Mouse (Mus musculus): ENCODE results near the gene Zfp503.

Zfp503 gene

GRCm38 (mm10) chr14:21989291-21989913, at the start of gene Zfp503:
Gene Zfp503 (minus strand): TSS chr14:21989601.
- DNase-seq (ENCODE audit: low spot score): peak; percentile 73

- DNase-seq (ENCODE audit: low spot score): no peak
These were observed 48.2 kb upstream of the Zfp503 start for GRCm38 (mm10) chr14:22037498-22038131.

- DNase-seq (ENCODE audit: low spot score): no peak
These were observed 47.5 kb upstream of the Zfp503 start for GRCm38 (mm10) chr14:22036802-22037497.

- DNase-seq (ENCODE audit: low spot score): no peak
These were observed 46.9 kb upstream of the Zfp503 start for GRCm38 (mm10) chr14:22036338-22036737.

GRCm38 (mm10) chr14:22035900-22036299, 46.5 kb upstream of the Zfp503 start:
- no peak for DNase-seq (ENCODE audit: low spot score)

- DNase-seq (ENCODE audit: low spot score): no peak
These were observed 34.1 kb upstream of the Zfp503 start for GRCm38 (mm10) chr14:22023533-22023932.

GRCm38 (mm10) chr14:22020885-22021284, 31.5 kb upstream of the Zfp503 start:
- no peak for DNase-seq (ENCODE audit: low spot score)

- no peak for DNase-seq (ENCODE audit: low spot score)
These were observed 30.8 kb upstream of the Zfp503 start for GRCm38 (mm10) chr14:22019949-22020845.

GRCm38 (mm10) chr14:22019252-22019948, 30.0 kb upstream of the Zfp503 start, which contains the start of gene Lrmda:
Gene Lrmda (plus strand): TSS chr14:22019712.
- peak; percentile 52 for DNase-seq (ENCODE audit: low spot score)

GRCm38 (mm10) chr14:22017011-22017410, 27.6 kb upstream of the Zfp503 start:
- no peak for DNase-seq (ENCODE audit: low spot score)

- DNase-seq (ENCODE audit: low spot score): no peak
These were observed 25.4 kb upstream of the Zfp503 start for GRCm38 (mm10) chr14:22014781-22015180.

GRCm38 (mm10) chr14:22014315-22014714, 24.9 kb upstream of the Zfp503 start:
- no peak for DNase-seq (ENCODE audit: low spot score)

GRCm38 (mm10) chr14:22007006-22007405, 17.6 kb upstream of the Zfp503 start:
- no peak for DNase-seq (ENCODE audit: low spot score)

- DNase-seq (ENCODE audit: low spot score): no peak
These were observed 15.5 kb upstream of the Zfp503 start for GRCm38 (mm10) chr14:22004943-22005342.

GRCm38 (mm10) chr14:22003631-22004030, 14.2 kb upstream of the Zfp503 start:
- no peak for DNase-seq (ENCODE audit: low spot score)

GRCm38 (mm10) chr14:22003231-22003630, 13.8 kb upstream of the Zfp503 start:
- no peak for DNase-seq (ENCODE audit: low spot score)

- DNase-seq (ENCODE audit: low spot score): no peak
These were observed 10.2 kb upstream of the Zfp503 start for GRCm38 (mm10) chr14:21999588-21999987.

- DNase-seq (ENCODE audit: low spot score): peak; percentile 58
These were observed 5.8 kb upstream of the Zfp503 start for GRCm38 (mm10) chr14:21995031-21995754.

GRCm38 (mm10) chr14:21994061-21994990, 4.9 kb upstream of the Zfp503 start:
- peak; percentile 44 for DNase-seq (ENCODE audit: low spot score)
